Mouse (Mus musculus) bone marrow, adult 2 months (tissue): ENCODE results near the gene Ift88.
A peak's percentile ranks its signal among the peaks of the same experiment; 100 is the strongest.

Experiments used
- CTCF ChIP-seq: fragments of 200-500 bp; IDR thresholded peaks from 2 replicates; pipeline ENCODE4 v1.5.1; 2011; ENCODE audit warnings: low read length, control low read depth; ENCODE audit not compliant: control insufficient read depth, insufficient read depth
- POLR2A ChIP-seq: fragments of 200-500 bp; IDR thresholded peaks from 2 replicates; pipeline ENCODE4 v1.6.1; 2011; ENCODE audit warnings: low read depth, mild to moderate bottlenecking, control low read depth, low read length, borderline replicate concordance; ENCODE audit not compliant: control insufficient read depth

GRCm38 (mm10) chr14:57533214-57533613, 109.4 kb downstream of the Ift88 start:
- TF ChIP-seq CTCF = peak; percentile 73
- no peak for TF ChIP-seq POLR2A
